Mouse (Mus musculus): ENCODE measurements at regions not wholly inside any gene's neighbourhood (a gene's known extent, or its start where the extent isn't known, plus 50 kb on each side); places are given as distances from the start of the nearest gene placed in this dataset.

- no peak overlapping the region for H3K27ac ChIP-seq (ENCODE audit: low read depth, low read length)
- ATAC-seq (ENCODE audit: low read depth): no peak
- no peak overlapping the region for H3K9ac ChIP-seq (replicated peaks; ENCODE audit: low read depth, low read length)
- no peaks in the 10 kb centered on the region for H3K27me3 ChIP-seq (ENCODE audit: control insufficient read depth, insufficient read depth, low read length)
- no peak overlapping the region for H3K4me3 ChIP-seq (ENCODE audit: low read depth, low read length)
- no peaks in the 10 kb centered on the region for H3K36me3 ChIP-seq (ENCODE audit: control insufficient read depth, insufficient read depth, low read length)
- 77% methylated on average over 3 of the region's 3 CpGs for WGBS
- H3K4me2 ChIP-seq (ENCODE audit: low read depth, low read length): no peak overlapping the region
- peaks cover 1% of the 10 kb centered on the region; the same call in 1 of the 2 replicates for H3K4me1 ChIP-seq (ENCODE audit: control insufficient read depth, insufficient read depth, low read length)
- no peaks in the 10 kb centered on the region for H3K9me3 ChIP-seq (ENCODE audit: control insufficient read depth, low read length)
These were observed 54.0 kb upstream of the Nfe2l3 start for GRCm38 (mm10) chr6:51378436-51378835.

GRCm38 (mm10) chr6:51379074-51379473, 53.4 kb upstream of the Nfe2l3 start:
- Histone ChIP-seq H3K4me3 (ENCODE audit: low read depth, low read length) (peak overlapping the region; percentile 24), H3K9me3 (ENCODE audit: control insufficient read depth, low read length) (no peaks in the 10 kb centered on the region), H3K27me3 (ENCODE audit: control insufficient read depth, insufficient read depth, low read length) (no peaks in the 10 kb centered on the region), H3K27ac (ENCODE audit: low read depth, low read length) (peak overlapping the region; percentile 93), H3K4me2 (ENCODE audit: low read depth, low read length) (peak overlapping the region; percentile 43), H3K9ac (replicated peaks; ENCODE audit: low read depth, low read length) (peak overlapping the region; percentile 69), H3K36me3 (ENCODE audit: control insufficient read depth, insufficient read depth, low read length) (no peaks in the 10 kb centered on the region), H3K4me1 (ENCODE audit: control insufficient read depth, insufficient read depth, low read length) (peaks cover 6% of the 10 kb centered on the region; the same call in 1 of the 2 replicates)
- WGBS: 10% methylated on average over 5 of the region's 5 CpGs
- no peak for ATAC-seq (ENCODE audit: low read depth)

GRCm38 (mm10) chr6:51379560-51380274, 52.8 kb upstream of the Nfe2l3 start:
- Histone ChIP-seq H3K4me1 (ENCODE audit: control insufficient read depth, insufficient read depth, low read length) (peaks cover 6% of the 10 kb centered on the region; the same call in 1 of the 2 replicates), H3K9ac (replicated peaks; ENCODE audit: low read depth, low read length) (peak overlapping the region; percentile 69), H3K9me3 (ENCODE audit: control insufficient read depth, low read length) (no peaks in the 10 kb centered on the region), H3K27me3 (ENCODE audit: control insufficient read depth, insufficient read depth, low read length) (no peaks in the 10 kb centered on the region), H3K4me3 (ENCODE audit: low read depth, low read length) (peak overlapping the region; percentile 24), H3K36me3 (ENCODE audit: control insufficient read depth, insufficient read depth, low read length) (no peaks in the 10 kb centered on the region), H3K27ac (ENCODE audit: low read depth, low read length) (peak overlapping the region; percentile 93), H3K4me2 (ENCODE audit: low read depth, low read length) (peak overlapping the region; percentile 43)
- 3% methylated on average over 36 of the region's 36 CpGs for WGBS
- peak; percentile 78 for ATAC-seq (ENCODE audit: low read depth)

- H3K4me2 ChIP-seq (ENCODE audit: low read depth, low read length): no peak overlapping the region; the same call in 1 of the 2 replicates
- H3K4me1 ChIP-seq (ENCODE audit: control insufficient read depth, insufficient read depth, low read length): peaks cover 6% of the 10 kb centered on the region; the same call in 1 of the 2 replicates
- no peaks in the 10 kb centered on the region for H3K36me3 ChIP-seq (ENCODE audit: control insufficient read depth, insufficient read depth, low read length)
- WGBS: 80% methylated on average over 4 of the region's 4 CpGs
- no peak overlapping the region; the same call in 1 of the 2 replicates for H3K27ac ChIP-seq (ENCODE audit: low read depth, low read length)
- H3K4me3 ChIP-seq (ENCODE audit: low read depth, low read length): no peak overlapping the region
- no peaks in the 10 kb centered on the region for H3K27me3 ChIP-seq (ENCODE audit: control insufficient read depth, insufficient read depth, low read length)
- no peak for ATAC-seq (ENCODE audit: low read depth)
- H3K9me3 ChIP-seq (ENCODE audit: control insufficient read depth, low read length): no peaks in the 10 kb centered on the region
- no peak overlapping the region for H3K9ac ChIP-seq (replicated peaks; ENCODE audit: low read depth, low read length)
These were observed 52.2 kb upstream of the Nfe2l3 start for GRCm38 (mm10) chr6:51380275-51380575.

GRCm38 (mm10) chr6:51381465-51381864, 51.0 kb upstream of the Nfe2l3 start:
- Histone ChIP-seq H3K36me3 (ENCODE audit: control insufficient read depth, insufficient read depth, low read length) (no peaks in the 10 kb centered on the region), H3K9ac (replicated peaks; ENCODE audit: low read depth, low read length) (no peak overlapping the region), H3K9me3 (ENCODE audit: control insufficient read depth, low read length) (no peaks in the 10 kb centered on the region), H3K27ac (ENCODE audit: low read depth, low read length) (no peak overlapping the region), H3K4me2 (ENCODE audit: low read depth, low read length) (no peak overlapping the region), H3K4me1 (ENCODE audit: control insufficient read depth, insufficient read depth, low read length) (peaks cover 6% of the 10 kb centered on the region; the same call in 1 of the 2 replicates), H3K4me3 (ENCODE audit: low read depth, low read length) (no peak overlapping the region), H3K27me3 (ENCODE audit: control insufficient read depth, insufficient read depth, low read length) (no peaks in the 10 kb centered on the region)
- WGBS: 70% methylated on average over 9 of the region's 9 CpGs
- no peak for ATAC-seq (ENCODE audit: low read depth)

MicroRNA genes in the stretch of these regions (microRNA counts, 519-probe panel; counts per million panel counts)
- 4,927 counts per million, percentile 68 among the panel's probes with 10 or more counts for microRNA mmu-miR-148a

Small RNA genes lying in the stretch of these regions (microRNA-seq; reads per million reads assigned to microRNA genes)
- gene Mir148a: 223 reads per million, percentile 57 among the genes with 10 or more reads in this experiment
